Mouse (Mus musculus) thymus, adult 2 months (tissue): Measurements from ENCODE around the gene Gm12184.

ENCODE experiments used
- CTCF ChIP-seq: fragments of 200-500 bp; IDR thresholded peaks from 2 replicates; pipeline ENCODE4 v1.5.1; 2012; ENCODE audit warnings: mild to moderate bottlenecking, control low read depth, low read length, moderate library complexity, borderline replicate concordance; ENCODE audit not compliant: control insufficient read depth, poor library complexity, insufficient read depth; ENCODE audit errors: extremely low read depth
- POLR2A ChIP-seq: fragments of 200-500 bp; IDR thresholded peaks from 2 replicates; pipeline ENCODE4 v1.6.1; 2012; ENCODE audit warnings: mild to moderate bottlenecking, low read length, control low read depth, moderate library complexity; ENCODE audit not compliant: control insufficient read depth, poor library complexity, insufficient read depth; ENCODE audit errors: extremely low read depth

DNA sequence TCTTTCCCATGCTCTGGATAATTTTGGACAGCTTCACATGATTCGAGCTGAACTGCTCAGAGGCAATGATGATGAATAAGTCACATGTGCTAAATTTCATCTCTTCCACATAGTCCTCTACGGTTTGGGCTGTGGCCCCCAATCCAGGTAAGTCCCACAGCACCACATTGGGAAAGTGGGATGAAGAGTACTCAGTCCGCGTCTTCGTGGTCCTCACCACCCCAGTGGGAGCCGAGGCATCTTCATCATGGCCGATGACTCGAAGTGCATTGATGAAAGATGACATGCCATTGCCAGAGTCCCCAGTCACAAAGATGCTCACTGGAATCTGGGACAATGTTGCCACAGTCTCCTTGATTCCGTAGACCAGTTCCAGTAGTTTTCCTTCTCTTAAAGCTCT, 40.0 kb upstream of the Gm12184 start:
- TF ChIP-seq CTCF (no peak), POLR2A (no peak)
